Mouse (Mus musculus) midbrain, embryonic 16.5 days (tissue): ENCODE results near the gene Slc4a5. TPM values are rescaled to one million over a fixed set of nuclear protein-coding genes. Genes with fewer than 3 reads are reported as not detected.

ENCODE experiments used
- ATAC-seq: fragments of 200-750 bp; cut with Nextera tagmentation; 2 replicates; pipeline ENCODE4 v1.8.0; 2017; ENCODE audit warnings: moderate TSS enrichment
- H3K27ac ChIP-seq: fragments of 300-500 bp; sonication (generic); 2 replicates; pipeline ENCODE4 v1.5.1; 2014; ENCODE audit warnings: mild to moderate bottlenecking, low read length, mixed read lengths
- H3K27me3 ChIP-seq: fragments of 300-500 bp; sonication (generic); 2 replicates; pipeline ENCODE4 v1.6.1; 2014; ENCODE audit warnings: low read depth, low read length, mixed read lengths; ENCODE audit not compliant: control insufficient read depth, insufficient read depth
- H3K36me3 ChIP-seq: fragments of 300-500 bp; sonication (generic); 2 replicates; pipeline ENCODE4 v1.6.1; 2014; ENCODE audit warnings: mild to moderate bottlenecking, low read length, moderate library complexity, mixed read lengths; ENCODE audit not compliant: control insufficient read depth, insufficient read depth
- H3K4me1 ChIP-seq: fragments of 300-500 bp; sonication (generic); 2 replicates; pipeline ENCODE4 v1.6.1; 2014; ENCODE audit warnings: mild to moderate bottlenecking, low read length, mixed read lengths; ENCODE audit not compliant: control insufficient read depth, insufficient read depth
- H3K4me2 ChIP-seq: fragments of 300-500 bp; sonication (generic); 2 replicates; pipeline ENCODE4 v1.6.1; 2014; ENCODE audit warnings: mild to moderate bottlenecking, low read length, mixed read lengths
- H3K4me3 ChIP-seq: fragments of 300-500 bp; sonication (generic); 2 replicates; pipeline ENCODE4 v1.5.1; 2014; ENCODE audit warnings: low read depth, mild to moderate bottlenecking, low read length, moderate library complexity, mixed read lengths
- H3K9ac ChIP-seq: fragments of 300-500 bp; sonication (generic); 2 replicates; pipeline ENCODE4 v1.6.1; 2014; ENCODE audit warnings: low read depth, low read length, mixed read lengths
- H3K9me3 ChIP-seq: fragments of 300-500 bp; sonication (generic); replicated peaks from 2 replicates; pipeline ENCODE4 v1.6.1; 2014; ENCODE audit warnings: mild to moderate bottlenecking, low read length, mixed read lengths; ENCODE audit not compliant: control insufficient read depth, poor library complexity, severe bottlenecking
- WGBS: fragments of 180-500 bp; shearing (Covaris S2); extraction: QIAGEN DNeasy Blood & Tissue Kit; methylation state at CpG from one replicate; pipeline ENCODE4 v1.1.7; 2014; 5-methylcytosine and 5-hydroxymethylcytosine counted together
- polyA plus RNA-seq: library from polyadenylated mRNA; unstranded; fragments of >200 nt; fragmentation: Nextera tagmentation; extraction: Ambion mirVana; gene quantifications from 2 replicates; pipeline ENCODE4 v1.2.1, GENCODE M21; 2015

The Slc4a5 gene
- polyA plus RNA-seq, 1 experiment from 2014 or later: 0.49 TPM

DNA sequence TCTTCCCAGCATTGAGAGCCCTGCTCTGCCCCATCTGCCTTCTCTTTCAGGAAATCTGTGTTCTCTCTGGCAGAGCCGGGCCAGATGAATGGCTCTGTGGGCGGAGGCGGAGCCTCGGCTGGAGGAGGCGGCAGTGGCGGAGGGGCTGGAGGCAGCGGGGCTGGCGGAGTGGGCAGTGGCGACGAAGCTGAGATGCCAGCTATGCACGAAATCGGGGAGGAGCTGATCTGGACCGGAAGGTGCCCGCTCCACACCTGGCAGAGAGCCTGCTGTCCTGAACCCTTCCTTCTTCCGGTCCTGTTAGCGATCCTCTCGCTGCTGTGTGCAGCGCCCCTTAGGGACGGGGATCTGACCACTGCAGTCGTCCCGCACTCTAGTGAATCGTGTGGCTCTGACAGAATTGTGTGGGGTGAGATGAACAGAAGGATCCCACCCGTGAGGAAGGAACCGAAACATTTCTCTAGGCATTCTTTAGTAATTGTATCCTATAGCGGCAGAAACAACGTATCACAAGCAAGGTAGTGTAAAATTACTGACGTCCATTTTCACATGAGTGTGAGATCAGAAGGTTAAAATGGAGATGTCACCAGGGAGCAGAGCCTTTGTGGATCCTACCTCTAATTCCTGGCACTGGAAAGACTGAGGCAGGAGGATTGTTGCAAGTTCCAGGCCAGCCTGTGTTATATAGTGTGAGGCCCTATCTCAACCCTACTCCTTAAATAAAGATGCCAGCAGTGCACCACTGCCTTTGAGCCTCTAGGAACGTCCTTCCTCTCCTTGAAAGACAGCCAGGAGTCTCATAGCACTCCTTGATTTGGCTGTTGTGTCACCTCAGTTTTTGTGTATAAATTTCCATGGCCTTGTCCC lies 48.7 kb downstream of the Slc4a5 start:
- H3K4me3 ChIP-seq: peak overlapping the region; percentile 40
- peak overlapping the region; percentile 65 for H3K4me2 ChIP-seq
- H3K27me3 ChIP-seq: no peaks in the 10 kb centered on the region
- H3K9ac ChIP-seq: peak overlapping the region; percentile 62
- no peaks in the 10 kb centered on the region for H3K36me3 ChIP-seq
- peak; percentile 97 for ATAC-seq
- peaks cover 7% of the 10 kb centered on the region for H3K4me1 ChIP-seq
- WGBS: 2% methylated on average over 21 of the region's 28 CpGs
- H3K27ac ChIP-seq: peak overlapping the region; percentile 82
- H3K9me3 ChIP-seq: no peaks in the 10 kb centered on the region

DNA sequence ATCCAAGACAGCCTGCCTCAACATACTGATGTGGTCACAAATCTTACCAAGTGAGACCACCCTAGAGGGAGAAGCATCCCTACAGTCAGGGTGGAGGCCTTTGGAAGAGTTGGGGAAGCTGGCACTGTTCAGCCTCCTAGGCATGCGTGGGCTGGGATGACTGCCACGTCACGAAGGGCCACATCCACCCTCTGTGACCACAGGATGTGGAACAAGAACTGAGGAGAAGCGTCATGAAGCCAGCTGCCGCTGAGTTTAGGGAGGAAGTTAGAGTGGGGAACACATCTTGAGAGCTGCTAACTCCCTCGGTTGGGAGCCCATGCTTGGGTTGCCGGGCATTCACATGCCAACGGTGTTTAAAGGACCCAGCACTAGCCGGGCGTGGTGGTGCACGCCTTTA lies 54.1 kb downstream of the Slc4a5 start:
- Histone ChIP-seq H3K4me1 (peaks cover 1% of the 10 kb centered on the region), H3K36me3 (no peaks in the 10 kb centered on the region), H3K4me2 (no peak overlapping the region), H3K27me3 (no peaks in the 10 kb centered on the region), H3K9me3 (no peaks in the 10 kb centered on the region), H3K4me3 (no peak overlapping the region), H3K27ac (no peak overlapping the region), H3K9ac (no peak overlapping the region)
- no peak for ATAC-seq
- WGBS: 89% methylated on average over 11 of the region's 11 CpGs

DNA sequence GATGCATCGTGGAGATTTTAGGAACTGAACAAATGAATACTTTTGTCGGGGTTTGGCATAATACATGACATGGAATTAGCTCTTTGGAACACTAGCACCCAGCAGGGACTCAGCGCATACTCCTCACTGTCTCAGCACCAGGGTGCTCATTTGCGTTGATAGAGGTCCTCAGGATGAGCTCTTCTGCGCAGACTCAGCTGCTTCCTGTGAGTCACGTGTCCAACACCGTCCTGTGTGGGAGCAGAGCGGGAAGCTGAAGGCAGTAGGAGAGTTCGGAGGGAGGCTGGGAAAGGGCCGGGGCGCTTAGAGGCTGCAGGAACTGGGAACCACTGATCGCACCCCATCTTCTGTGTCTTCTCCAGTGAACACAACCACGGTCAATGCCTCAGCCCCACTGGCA lies 57.5 kb downstream of the Slc4a5 start:
- H3K4me3 ChIP-seq: no peak overlapping the region
- H3K4me1 ChIP-seq: no peaks in the 10 kb centered on the region
- H3K9me3 ChIP-seq: no peaks in the 10 kb centered on the region
- H3K27me3 ChIP-seq: no peaks in the 10 kb centered on the region
- ATAC-seq: no peak
- no peak overlapping the region for H3K4me2 ChIP-seq
- no peaks in the 10 kb centered on the region for H3K36me3 ChIP-seq
- H3K27ac ChIP-seq: no peak overlapping the region
- no peak overlapping the region for H3K9ac ChIP-seq
- 78% methylated on average over 13 of the region's 13 CpGs for WGBS

GRCm38 (mm10) chr6:83278881-83279280 lies 59.3 kb downstream of the Slc4a5 start:
- WGBS: 23% methylated on average over 2 of the region's 2 CpGs
- Histone ChIP-seq H3K27ac (no peak overlapping the region), H3K4me2 (no peak overlapping the region), H3K4me3 (no peak overlapping the region), H3K9ac (no peak overlapping the region), H3K36me3 (no peaks in the 10 kb centered on the region), H3K27me3 (no peaks in the 10 kb centered on the region), H3K4me1 (no peaks in the 10 kb centered on the region), H3K9me3 (no peaks in the 10 kb centered on the region)
- ATAC-seq: no peak

DNA sequence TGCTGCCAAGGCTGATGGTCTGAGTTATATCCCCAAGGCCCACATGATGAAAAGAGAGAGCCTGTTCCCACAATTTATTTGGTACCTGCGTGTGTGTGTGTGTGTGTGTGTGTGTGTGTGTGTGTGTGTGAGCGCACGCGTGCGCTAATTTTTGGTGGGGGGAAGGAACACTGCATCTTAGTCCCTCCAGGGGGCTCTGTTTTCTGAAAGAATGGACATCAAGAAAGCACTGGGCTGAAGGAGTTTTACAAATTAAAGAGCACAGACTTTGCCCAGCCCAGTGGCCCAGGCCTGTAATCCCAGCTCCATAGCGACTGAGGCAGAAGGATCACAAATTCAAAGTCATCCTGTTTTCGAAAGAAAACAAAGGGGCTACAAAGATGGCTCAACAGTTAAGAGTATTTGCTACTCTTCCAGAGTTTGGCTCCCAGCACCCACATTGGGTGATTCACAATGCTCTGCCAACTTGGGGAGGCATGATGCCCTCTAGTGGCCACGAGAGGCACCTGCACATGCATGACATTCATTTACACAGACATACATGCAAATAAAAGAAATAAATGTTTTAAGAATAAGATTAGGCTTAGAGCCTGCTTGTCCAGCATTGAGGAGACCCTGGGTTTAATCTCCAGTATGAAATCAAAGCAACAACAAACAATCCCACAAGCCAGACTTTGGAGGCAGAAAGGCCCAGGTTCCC lies 60.8 kb downstream of the Slc4a5 start:
- WGBS: 76% methylated on average over 8 of the region's 8 CpGs
- H3K36me3 ChIP-seq: no peaks in the 10 kb centered on the region
- no peaks in the 10 kb centered on the region for H3K9me3 ChIP-seq
- no peak overlapping the region for H3K9ac ChIP-seq
- H3K4me3 ChIP-seq: no peak overlapping the region
- H3K27me3 ChIP-seq: no peaks in the 10 kb centered on the region
- H3K4me2 ChIP-seq: no peak overlapping the region
- no peak overlapping the region for H3K27ac ChIP-seq
- no peaks in the 10 kb centered on the region for H3K4me1 ChIP-seq
- ATAC-seq: no peak

- no peak for ATAC-seq
- Histone ChIP-seq H3K4me2 (no peak overlapping the region), H3K27me3 (no peaks in the 10 kb centered on the region), H3K27ac (no peak overlapping the region), H3K36me3 (0 out of 2 replicates have a peak, but pooled peaks cover 3% of the 10 kb centered on the region), H3K9ac (no peak overlapping the region), H3K4me3 (no peak overlapping the region), H3K4me1 (no peaks in the 10 kb centered on the region), H3K9me3 (no peaks in the 10 kb centered on the region)
- WGBS: 83% methylated on average over 7 of the region's 7 CpGs
Measured at GRCm38 (mm10) chr6:83300447-83301229, 81.0 kb downstream of the Slc4a5 start.

GRCm38 (mm10) chr6:83301294-83301693 lies 81.7 kb downstream of the Slc4a5 start:
- Histone ChIP-seq H3K36me3 (peaks cover 9% of the 10 kb centered on the region; the same call in 1 of the 2 replicates), H3K4me2 (no peak overlapping the region), H3K9ac (no peak overlapping the region), H3K4me1 (no peaks in the 10 kb centered on the region), H3K9me3 (no peaks in the 10 kb centered on the region), H3K27ac (no peak overlapping the region), H3K27me3 (no peaks in the 10 kb centered on the region), H3K4me3 (no peak overlapping the region)
- no peak for ATAC-seq
- WGBS: 92% methylated on average over 2 of the region's 2 CpGs

DNA sequence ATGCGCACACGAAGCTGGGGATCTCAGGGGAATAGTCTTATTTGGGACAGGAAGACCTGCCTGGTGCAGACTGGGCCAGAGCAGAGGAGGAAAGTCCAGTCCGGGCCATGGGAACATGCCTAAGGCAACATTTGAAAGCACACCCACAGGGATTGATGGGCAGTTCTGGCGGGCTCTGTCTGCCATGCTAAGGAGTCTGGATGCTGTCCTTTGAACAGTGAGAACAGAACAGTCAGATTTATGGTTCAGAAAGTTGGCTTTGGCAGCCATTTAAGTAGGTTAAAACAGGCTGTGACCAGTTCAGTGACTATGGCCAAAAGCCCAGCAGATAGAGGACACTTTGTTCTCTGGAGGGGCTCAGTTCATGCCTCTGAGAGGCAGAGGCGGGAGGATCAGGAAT lies 82.6 kb downstream of the Slc4a5 start:
- no peaks in the 10 kb centered on the region for H3K4me1 ChIP-seq
- H3K36me3 ChIP-seq: peaks cover 9% of the 10 kb centered on the region; the same call in 1 of the 2 replicates
- ATAC-seq: no peak
- no peak overlapping the region for H3K4me3 ChIP-seq
- H3K27me3 ChIP-seq: no peaks in the 10 kb centered on the region
- WGBS: 81% methylated on average over 5 of the region's 5 CpGs
- no peak overlapping the region for H3K4me2 ChIP-seq
- H3K9ac ChIP-seq: no peak overlapping the region
- no peaks in the 10 kb centered on the region for H3K9me3 ChIP-seq
- H3K27ac ChIP-seq: no peak overlapping the region
